Mouse (Mus musculus) bone marrow, adult 2 months (tissue): ENCODE results near the gene Flt1.

Source experiments
- CTCF ChIP-seq: fragments of 200-500 bp; IDR thresholded peaks from 2 replicates; pipeline ENCODE4 v1.5.1; 2011; ENCODE audit warnings: low read length, control low read depth; ENCODE audit not compliant: control insufficient read depth, insufficient read depth
- POLR2A ChIP-seq: fragments of 200-500 bp; IDR thresholded peaks from 2 replicates; pipeline ENCODE4 v1.6.1; 2011; ENCODE audit warnings: low read depth, mild to moderate bottlenecking, control low read depth, low read length, borderline replicate concordance; ENCODE audit not compliant: control insufficient read depth

DNA sequence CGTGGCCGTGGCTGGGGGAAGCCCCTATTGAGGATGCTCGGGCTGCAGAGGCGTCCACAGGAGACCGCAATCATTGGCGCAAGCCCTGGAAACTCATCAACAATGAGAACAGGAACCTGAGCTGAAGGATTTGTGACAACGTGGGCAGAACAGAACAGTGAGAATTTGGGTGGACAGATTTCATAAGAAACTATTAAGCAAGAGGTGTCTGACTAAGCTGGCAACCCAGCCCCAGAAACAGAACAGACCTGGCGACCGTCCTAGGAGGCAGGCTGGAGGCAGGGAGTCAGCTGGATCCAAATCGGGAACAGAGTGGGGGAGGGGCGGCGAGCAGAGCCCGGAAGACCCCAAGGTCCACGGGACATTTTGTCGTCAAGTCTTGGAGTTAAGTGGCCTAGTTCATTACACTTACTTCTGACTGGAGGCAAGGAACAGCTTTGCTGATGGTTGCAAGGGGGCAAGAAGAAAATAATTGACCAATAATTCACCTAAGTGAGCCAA is 22.3 kb upstream of the Flt1 start:
- no peak for TF ChIP-seq CTCF
- no peak for TF ChIP-seq POLR2A
